Mouse (Mus musculus) CH12.LX (cell line): Measurements from ENCODE around the gene Pou2af1. TPM values are rescaled to one million over a fixed set of nuclear protein-coding genes. Genes with fewer than 3 reads are reported as not detected.

Experiments
- DNase-seq: peaks from one replicate; pipeline ENCODE4 v3.0.0-alpha.2; 2013; ENCODE audit errors: extremely low read depth
- H3K27ac ChIP-seq: 2 replicates; pipeline ENCODE4 v1.5.1; 2012; ENCODE audit warnings: low read depth, mild to moderate bottlenecking, control low read depth, moderate library complexity; ENCODE audit not compliant: insufficient read depth
- H3K27me3 ChIP-seq: replicated peaks from 2 replicates; pipeline ENCODE3; 2012; ENCODE audit warnings: inconsistent platforms
- H3K36me3 ChIP-seq, 2 experiments: replicated peaks in 1 of 2; 2 replicates each; pipeline versions ENCODE3 to v1.6.1; 2012; ENCODE audit warnings: inconsistent platforms in 1 of 2, low read length in 1 of 2, mild to moderate bottlenecking in 1 of 2, mixed read lengths in 1 of 2, moderate library complexity in 1 of 2; ENCODE audit not compliant: control insufficient read depth in 1 of 2, insufficient read depth in 1 of 2
- H3K4me1 ChIP-seq, 2 experiments: 2 replicates each; pipeline ENCODE4 v1.6.1; 2012; ENCODE audit warnings: inconsistent platforms in 1 of 2, moderate library complexity in 1 of 2; ENCODE audit not compliant: insufficient read depth in 2 of 2, control insufficient read depth in 1 of 2
- H3K4me2 ChIP-seq: 2 replicates; pipeline ENCODE4 v1.6.1; 2012; ENCODE audit warnings: low read depth, mild to moderate bottlenecking, control low read depth; ENCODE audit not compliant: poor library complexity, insufficient read depth, severe bottlenecking
- H3K4me3 ChIP-seq, 3 experiments: fragments of 150-350 bp in 1 of 3; sonication (generic) in 1 of 3; replicated peaks in 1 of 3; 2 replicates each; pipeline versions ENCODE3 to v1.5.1; 2011 to 2012; ENCODE audit warnings: low read depth in 2 of 3, low read length in 2 of 3, mild to moderate bottlenecking in 2 of 3, moderate library complexity in 2 of 3, control low read depth in 1 of 3, improper control_type of control experiment in 1 of 3, inconsistent platforms in 1 of 3, mixed read lengths in 1 of 3; ENCODE audit not compliant: poor library complexity in 1 of 3
- H3K79me2 ChIP-seq: replicated peaks from 2 replicates; pipeline ENCODE4 v1.6.1; 2012; ENCODE audit warnings: mild to moderate bottlenecking, moderate library complexity; ENCODE audit not compliant: control insufficient read depth, poor library complexity, insufficient read depth, severe bottlenecking; ENCODE audit errors: extremely low read depth
- H3K9ac ChIP-seq: 2 replicates; pipeline ENCODE4 v1.6.1; 2012; ENCODE audit warnings: low read depth, mild to moderate bottlenecking, control low read depth, moderate library complexity; ENCODE audit not compliant: insufficient read depth
- H3K9me3 ChIP-seq: replicated peaks from 2 replicates; pipeline ENCODE3; 2012; ENCODE audit warnings: low read length, inconsistent platforms, mixed read lengths
- CTCF ChIP-seq, 2 experiments: IDR thresholded peaks in 1 of 2; conservative IDR thresholded peaks in 1 of 2; 2 replicates each; pipeline ENCODE4 v1.5.1; 2011 to 2012; ENCODE audit warnings: low read depth in 2 of 2, low read length in 2 of 2, improper control_type of control experiment in 1 of 2, inconsistent platforms in 1 of 2, mild to moderate bottlenecking in 1 of 2, moderate library complexity in 1 of 2
- E2F4 ChIP-seq: IDR thresholded peaks from 2 replicates; pipeline ENCODE4 v1.6.1; 2011; ENCODE audit warnings: low read depth, low read length, improper control_type of control experiment; ENCODE audit not compliant: insufficient replicate concordance
- ELF1 ChIP-seq: IDR thresholded peaks from 2 replicates; pipeline ENCODE4 v1.6.1; 2014; ENCODE audit warnings: low read depth, mild to moderate bottlenecking, inconsistent platforms, low read length, improper control_type of control experiment
- EP300 ChIP-seq: IDR thresholded peaks from 2 replicates; pipeline ENCODE4 v1.6.1; 2011; ENCODE audit warnings: low read length, improper control_type of control experiment
- GABPA ChIP-seq: IDR thresholded peaks from 2 replicates; pipeline ENCODE4 v1.6.1; 2012; ENCODE audit warnings: low read depth, low read length, improper control_type of control experiment, inconsistent platforms; ENCODE audit not compliant: insufficient replicate concordance
- HCFC1 ChIP-seq: IDR thresholded peaks from 2 replicates; pipeline ENCODE4 v1.6.1; 2012; ENCODE audit warnings: low read depth, mild to moderate bottlenecking, inconsistent platforms, low read length, improper control_type of control experiment
- JUN ChIP-seq: IDR thresholded peaks from 2 replicates; pipeline ENCODE4 v1.6.1; 2011; ENCODE audit warnings: low read depth, mild to moderate bottlenecking, low read length, improper control_type of control experiment, moderate library complexity; ENCODE audit not compliant: insufficient read depth
- MEF2A ChIP-seq: IDR thresholded peaks from 2 replicates; pipeline ENCODE4 v1.6.1; 2014; ENCODE audit warnings: low read depth, mild to moderate bottlenecking, inconsistent platforms, low read length, improper control_type of control experiment, borderline replicate concordance
- MXI1 ChIP-seq: IDR thresholded peaks from 2 replicates; pipeline ENCODE4 v1.6.1; 2011; ENCODE audit warnings: mild to moderate bottlenecking, low read depth, low read length, improper control_type of control experiment
- NELFE ChIP-seq: IDR thresholded peaks from 2 replicates; pipeline ENCODE4 v1.6.1; 2011; ENCODE audit warnings: low read depth, low read length, improper control_type of control experiment
- NRF1 ChIP-seq: IDR thresholded peaks from 2 replicates; pipeline ENCODE4 v1.6.1; 2014; ENCODE audit warnings: low read depth, mild to moderate bottlenecking, inconsistent platforms, low read length, improper control_type of control experiment, moderate library complexity
- PAX5 ChIP-seq: IDR thresholded peaks from 2 replicates; pipeline ENCODE4 v1.6.1; 2012; ENCODE audit warnings: low read length, inconsistent platforms, mixed read lengths
- POLR2A ChIP-seq: IDR thresholded peaks from 2 replicates; pipeline ENCODE4 v1.6.1; 2011; ENCODE audit warnings: low read depth, mild to moderate bottlenecking, improper control_type of control experiment, low read length
- POLR2AphosphoS2 ChIP-seq: IDR thresholded peaks from 2 replicates; pipeline ENCODE4 v1.6.1; 2011; ENCODE audit warnings: low read depth, low read length, improper control_type of control experiment
- RAD21 ChIP-seq: IDR thresholded peaks from 2 replicates; pipeline ENCODE4 v1.6.1; 2011; ENCODE audit warnings: low read depth, mild to moderate bottlenecking, low read length, improper control_type of control experiment, moderate library complexity
- TBP ChIP-seq: conservative IDR thresholded peaks from 2 replicates; pipeline ENCODE4 v1.6.1; 2011; ENCODE audit warnings: low read depth, low read length, improper control_type of control experiment
- TCF12 ChIP-seq: IDR thresholded peaks from 2 replicates; pipeline ENCODE4 v1.6.1; 2014; ENCODE audit warnings: low read depth, mild to moderate bottlenecking, inconsistent platforms, low read length, improper control_type of control experiment
- UBTF ChIP-seq: IDR thresholded peaks from 2 replicates; pipeline ENCODE4 v1.6.1; 2012; ENCODE audit warnings: low read depth, mild to moderate bottlenecking, inconsistent platforms, low read length, improper control_type of control experiment, moderate library complexity
- USF1 ChIP-seq: IDR thresholded peaks from 2 replicates; pipeline ENCODE4 v1.6.1; 2014; ENCODE audit warnings: low read depth, mild to moderate bottlenecking, inconsistent platforms, low read length, improper control_type of control experiment
- USF2 ChIP-seq: conservative IDR thresholded peaks from 2 replicates; pipeline ENCODE4 v1.6.1; 2011; ENCODE audit warnings: low read depth, low read length, improper control_type of control experiment
- ZC3H11A ChIP-seq: IDR thresholded peaks from 2 replicates; pipeline ENCODE4 v1.6.1; 2012; ENCODE audit warnings: low read depth, mild to moderate bottlenecking, inconsistent platforms, low read length, improper control_type of control experiment
- ZKSCAN1 ChIP-seq: IDR thresholded peaks from 2 replicates; pipeline ENCODE4 v1.6.1; 2012; ENCODE audit warnings: low read depth, inconsistent platforms, low read length, improper control_type of control experiment, borderline replicate concordance
- ZMIZ1 ChIP-seq: IDR thresholded peaks from 2 replicates; pipeline ENCODE4 v1.6.1; 2012; ENCODE audit warnings: low read depth, mild to moderate bottlenecking, inconsistent platforms, low read length, improper control_type of control experiment
- dilution Hi-C: fragments of 300-500 bp; cut with MboI; formaldehyde crosslinking; loops from 2 replicates; pipeline ENCODE4 v1.14.3; 2020; ENCODE audit warnings: low sequenced_read_pairs; ENCODE audit not compliant: extremely low pct_unique_long_range_greater_than_20kb, extremely low pct_ligation_motif_present
- in situ Hi-C: fragments of 300-500 bp; cut with MboI; formaldehyde crosslinking; loops from 3 replicates; pipeline ENCODE4 v1.14.3; 2019; ENCODE audit warnings: low sequenced_read_pairs, low pct_ligation_motif_present, low pct_unique_long_range_greater_than_20kb, mixed read lengths
- polyA plus RNA-seq: library from polyadenylated mRNA; unstranded; fragments of >175 nt; gene quantifications from 2 replicates; pipeline ENCODE4 v1.2.1, GENCODE M21; 2012; ENCODE audit warnings: low read depth; ENCODE audit not compliant: insufficient read length
- total RNA-seq, 2 experiments: library from RNA; depleted of rRNA; stranded (reverse); fragments of 300-350 nt in 1 of 2; fragments of >200 nt in 1 of 2; gene quantifications; 2 replicates each; pipeline ENCODE4 v1.2.3; 2012 to 2014

The Pou2af1 gene
- total and polyA plus RNA-seq, 3 experiments: 87.4 to 303 (median 173) TPM

GRCm38 (mm10) chr9:51238741-51239385, 25.4 kb downstream of the Pou2af1 start:
- no peaks in the 10 kb centered on the region for H3K4me1 ChIP-seq

GRCm38 (mm10) chr9:51256780-51257502, 43.4 kb downstream of the Pou2af1 start:
- Histone ChIP-seq H3K36me3 (peaks cover 1 to 40% of the 10 kb centered on the region in 2 experiments), H3K79me2 (no peaks in the 10 kb centered on the region), H3K27me3 (no peaks in the 10 kb centered on the region), H3K4me3 (no peak overlapping the region), H3K4me1 (peaks cover 0 to 1% of the 10 kb centered on the region in 2 experiments; a peak in 1 of 4 replicates), H3K4me2 (no peak overlapping the region), H3K27ac (no peak overlapping the region), H3K9me3 (peaks cover 2% of the 10 kb centered on the region), H3K9ac (no peak overlapping the region)
- in situ Hi-C loops (no loop called here), dilution Hi-C loops (no loop called here)
- no peak for DNase-seq
- no peak for TF ChIP-seq POLR2A
- TF ChIP-seq TBP: no peak

More at GRCm38 (mm10) chr9:51238741-51239385, 25.4 kb downstream of the Pou2af1 start:
- dilution Hi-C loops: no loop called here
- Histone ChIP-seq H3K36me3 (peaks cover 56 to 91% of the 10 kb centered on the region in 2 experiments), H3K9me3 (no peaks in the 10 kb centered on the region), H3K27ac (no peak overlapping the region), H3K79me2 (no peaks in the 10 kb centered on the region), H3K4me2 (no peak overlapping the region), H3K27me3 (no peaks in the 10 kb centered on the region), H3K4me3 (no peak overlapping the region), H3K9ac (no peak overlapping the region)
- DNase-seq: no peak
- in situ Hi-C loops: no loop called here
- TF ChIP-seq UBTF (no peak), USF2 (no peak), TCF12 (no peak), ELF1 (no peak)

- Histone ChIP-seq H3K27me3 (no peaks in the 10 kb centered on the region), H3K27ac (no peak overlapping the region), H3K4me2 (no peak overlapping the region)
- TF ChIP-seq GABPA (no peak), MEF2A (no peak), ZKSCAN1 (no peak), RAD21 (no peak), JUN (no peak), NRF1 (no peak), CTCF (conservative IDR thresholded peaks at IDR 0.05 in 1 of 2, IDR thresholded peaks at IDR 0.05 in 1 of 2; ENCODE audit: low read depth in 2 of 2, low read length in 2 of 2) (no peak), PAX5 (no peak), EP300 (no peak), USF1 (no peak), HCFC1 (no peak), NELFE (no peak), E2F4 (no peak), ZC3H11A (no peak), POLR2A (no peak), MXI1 (no peak), ZMIZ1 (no peak), TBP (no peak), POLR2AphosphoS2 (no peak), TCF12 (no peak)
- TF ChIP-seq, all 38 proteins: peak for 0
- dilution Hi-C loops (no loop called here), in situ Hi-C loops (no loop called here)
- DNase-seq: no peak
- H3K79me2 ChIP-seq: no peaks in the 10 kb centered on the region
- H3K4me3 ChIP-seq: no peak overlapping the region
- H3K9ac ChIP-seq: no peak overlapping the region
- peaks cover 2% of the 10 kb centered on the region for H3K9me3 ChIP-seq
- peaks cover 0 to 43% of the 10 kb centered on the region in 2 experiments for H3K36me3 ChIP-seq
- no peaks in the 10 kb centered on the region for H3K4me1 ChIP-seq
Observed at GRCm38 (mm10) chr9:51258426-51258825, 44.9 kb downstream of the Pou2af1 start.
